ENCODE assay signal across 7 mouse cellular contexts in the genomic region with DNA sequence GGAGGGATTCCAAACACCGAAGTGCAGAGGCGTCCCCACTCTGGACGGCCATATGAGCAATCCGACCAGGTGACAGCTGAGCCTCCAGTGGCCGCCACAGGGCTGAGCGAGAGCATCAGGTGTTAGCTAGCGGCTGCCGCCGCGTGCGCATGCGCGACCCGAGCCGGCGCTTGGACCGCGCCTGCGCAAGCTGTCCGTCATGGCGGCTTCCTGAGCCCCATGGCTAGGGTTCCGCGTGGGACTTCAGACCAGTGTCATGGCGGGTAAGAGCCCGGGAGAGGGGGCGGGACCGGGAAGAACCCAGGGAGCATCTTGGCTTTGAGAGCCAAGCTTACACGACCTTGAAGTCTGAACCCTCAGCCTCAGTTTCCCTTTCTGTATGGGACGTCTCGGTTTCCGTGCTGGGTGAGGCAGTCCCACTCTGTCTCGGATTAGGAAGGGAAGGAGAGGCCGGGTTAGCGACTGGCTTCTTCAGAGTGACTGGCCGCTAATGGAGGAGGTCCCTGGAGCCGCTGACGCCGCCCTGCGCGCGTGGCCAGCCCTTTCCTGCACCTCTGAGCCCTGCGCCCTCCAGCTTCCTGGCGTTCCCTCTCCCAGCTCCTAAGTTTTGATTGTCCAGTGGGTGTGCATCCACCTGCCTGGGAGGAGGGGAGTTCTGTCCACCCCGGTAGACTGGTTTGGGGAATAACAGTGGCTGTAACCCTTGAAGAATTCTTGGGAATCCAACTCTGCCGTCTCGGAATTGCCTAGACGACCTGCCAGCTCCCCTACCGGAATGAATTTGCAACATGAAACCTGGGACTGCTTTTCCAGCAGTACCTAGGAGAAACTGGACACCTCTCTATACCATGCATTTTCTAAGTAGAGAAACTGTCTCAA. TPM values are rescaled to one million over a fixed set of nuclear protein-coding genes. Genes with fewer than 3 reads are reported as not detected.
DNase-seq lines count a peak whose midpoint lies in the region; ATAC-seq lines count a peak whose summit lies in the region.

A gene (plus strand): TSS at position 186 of the 879 bp plus-strand sequence.

- peak within 1 kb of the TSS; percentile 73 for H3K4me2 ChIP-seq in intestine, embryonic 16.5 days (ENCODE audit: low read depth, low read length)
- H3K4me2 ChIP-seq in midbrain, embryonic 11.5 days, result peak within 1 kb of the TSS; percentile 77

- 0 out of 2 replicates have a peak, but pooled peaks cover 5% of the 10 kb centered on the region for H3K4me1 ChIP-seq in intestine, embryonic 16.5 days (ENCODE audit: control insufficient read depth, insufficient read depth, low read length)
- H3K4me1 ChIP-seq in midbrain, embryonic 11.5 days (ENCODE audit: control insufficient read depth, insufficient read depth, low read length), result peaks cover 3% of the 10 kb centered on the region; the same call in 1 of the 2 replicates

- H3K9me3 ChIP-seq in intestine, embryonic 16.5 days (ENCODE audit: control insufficient read depth, low read length), result no peaks in the 10 kb centered on the region
- H3K9me3 ChIP-seq in midbrain, embryonic 11.5 days (ENCODE audit: control insufficient read depth, low read length), result no peaks in the 10 kb centered on the region

- peak within 1 kb of the TSS; percentile 85 for H3K9ac ChIP-seq in intestine, embryonic 16.5 days (ENCODE audit: low read depth, low read length)
- H3K9ac ChIP-seq in midbrain, embryonic 11.5 days (ENCODE audit: low read length), result peak within 1 kb of the TSS; percentile 84

- peak; percentile 89 for DNase-seq in adrenal gland, adult 8-10 months
- DNase-seq in embryo, embryonic 9.5 days (ENCODE audit: extremely low spot score), result peak; percentile 87
- DNase-seq in gastrocnemius, postnatal 4 days (ENCODE audit: low spot score in 2 of 2), result peak; percentile 80 to 90
- peak; percentile 89 to 93 for DNase-seq in left cerebral cortex, postnatal 36 days (ENCODE audit: low spot score in 2 of 2)
- DNase-seq in midbrain, embryonic 11.5 days (ENCODE audit: low spot score, missing footprints), result peak; percentile 99
- DNase-seq in skeletal muscle tissue, adult 2 months (ENCODE audit: low read depth, low spot score), result peak; percentile 95

- H3K27ac ChIP-seq in intestine, embryonic 16.5 days (ENCODE audit: low read length), result peak within 1 kb of the TSS; percentile 89
- peak within 1 kb of the TSS; percentile 35; the same call in 1 of the 2 replicates for H3K27ac ChIP-seq in midbrain, embryonic 11.5 days (ENCODE audit: low read depth, low read length)

- ATAC-seq in intestine, embryonic 16.5 days, result peak; percentile 99
- ATAC-seq in midbrain, embryonic 11.5 days (ENCODE audit: low FRiP score), result peak; percentile 97

- intact Hi-C loops in left cerebral cortex, postnatal 36 days (cut with DNase I), result loop anchor here (5.0 kb wide), 1 partner anchor 59 kb away; no protein-coding TSS in a partner anchor

- under 1% methylated on average over 48 of the region's 48 CpGs for WGBS in intestine, embryonic 16.5 days
- WGBS in midbrain, embryonic 11.5 days, result under 1% methylated on average over 48 of the region's 48 CpGs

- H3K27me3 ChIP-seq in intestine, embryonic 16.5 days (replicated peaks; ENCODE audit: control insufficient read depth, insufficient read depth, low read length), result no peaks in the 10 kb centered on the region
- no peaks in the 10 kb centered on the region for H3K27me3 ChIP-seq in midbrain, embryonic 11.5 days (ENCODE audit: control insufficient read depth, insufficient read depth, low read length)

- no peaks in the 10 kb centered on the region for H3K36me3 ChIP-seq in intestine, embryonic 16.5 days (ENCODE audit: control insufficient read depth, insufficient read depth, low read length)
- no peaks in the 10 kb centered on the region for H3K36me3 ChIP-seq in midbrain, embryonic 11.5 days (ENCODE audit: control insufficient read depth, insufficient read depth, low read length)

- H3K4me3 ChIP-seq in intestine, embryonic 16.5 days (ENCODE audit: low read length), result peak within 1 kb of the TSS; percentile 80
- H3K4me3 ChIP-seq in midbrain, embryonic 11.5 days (ENCODE audit: low read depth, low read length), result peak within 1 kb of the TSS; percentile 78

RNA-seq across cellular contexts. Expression of the gene that starts here (rescaled TPM):
- 10 to 100 TPM; 16.4 to 22.2 (median 19.1) TPM for total RNA-seq in adrenal gland, adult 8-10 months (2022)
- total RNA-seq in gastrocnemius, postnatal 4 days (2021), result 10 to 100 TPM; 46.6 to 51.5 TPM
- polyA plus RNA-seq in intestine, embryonic 16.5 days (2015; fragmentation: Nextera tagmentation; extraction: Ambion mirVana), result 13.8 and 15.0 TPM in 2 replicates
- total RNA-seq in left cerebral cortex, postnatal 36 days (2021), result 10 to 100 TPM; 26.4 to 27.9 TPM
- 17.6 and 24.3 TPM in 2 replicates for polyA plus RNA-seq in midbrain, embryonic 11.5 days (2014; fragmentation: Nextera tagmentation; extraction: Ambion mirVana)

Comparison
In these comparisons a context has a peak if more than half of its experiments do, and no peak if none do; other contexts are left out.
1. Peak in every context shown above with its lines: DNase-seq, ATAC-seq, H3K4me3 ChIP-seq and H3K27ac ChIP-seq.